Mouse (Mus musculus) heart, embryonic 15.5 days (tissue): ENCODE data around the gene U90926. TPM values are rescaled to one million over a fixed set of nuclear protein-coding genes. Genes with fewer than 3 reads are reported as not detected.

Source experiments
- ATAC-seq: fragments of 200-750 bp; cut with Nextera tagmentation; replicated peaks from 2 replicates; pipeline ENCODE4 v1.8.0; 2017; ENCODE audit warnings: low read depth, moderate TSS enrichment; ENCODE audit not compliant: insufficient number of reproducible peaks, insufficient read depth, low FRiP score
- H3K27ac ChIP-seq: fragments of 300-500 bp; sonication (generic); 2 replicates; pipeline ENCODE4 v1.5.1; 2015; ENCODE audit warnings: mild to moderate bottlenecking, inconsistent platforms
- H3K27me3 ChIP-seq: fragments of 300-500 bp; sonication (generic); 2 replicates; pipeline ENCODE4 v1.6.1; 2015; ENCODE audit warnings: inconsistent platforms
- H3K36me3 ChIP-seq: fragments of 300-500 bp; sonication (generic); 2 replicates; pipeline ENCODE4 v1.6.1; 2015; ENCODE audit warnings: mild to moderate bottlenecking, inconsistent platforms
- H3K4me1 ChIP-seq: fragments of 300-500 bp; sonication (generic); replicated peaks from 2 replicates; pipeline ENCODE4 v1.6.1; 2015; ENCODE audit warnings: inconsistent platforms
- H3K4me2 ChIP-seq: fragments of 300-500 bp; sonication (generic); 2 replicates; pipeline ENCODE4 v1.6.1; 2015; ENCODE audit warnings: inconsistent platforms, mild to moderate bottlenecking, moderate library complexity
- H3K4me3 ChIP-seq: fragments of 300-500 bp; sonication (generic); 2 replicates; pipeline ENCODE4 v1.5.1; 2015; ENCODE audit warnings: mild to moderate bottlenecking, inconsistent platforms
- H3K9ac ChIP-seq: fragments of 300-500 bp; sonication (generic); 2 replicates; pipeline ENCODE4 v1.6.1; 2015; ENCODE audit warnings: mild to moderate bottlenecking, inconsistent platforms
- H3K9me3 ChIP-seq: fragments of 300-500 bp; sonication (generic); replicated peaks from 2 replicates; pipeline ENCODE4 v1.6.1; 2016; ENCODE audit warnings: inconsistent platforms
- WGBS: fragments of 180-500 bp; shearing (Covaris S2); methylation state at CpG from one replicate; pipeline ENCODE4 v1.1.7; 2015; ENCODE audit warnings: mixed read lengths; 5-methylcytosine and 5-hydroxymethylcytosine counted together
- polyA plus RNA-seq: library from polyadenylated mRNA; unstranded; fragments of >200 nt; fragmentation: Nextera tagmentation; extraction: Ambion mirVana; gene quantifications from 2 replicates; pipeline ENCODE4 v1.2.1, GENCODE M21; 2015

The U90926 gene
- polyA plus RNA-seq, 1 experiment from 2014 or later, result not detected

DNA sequence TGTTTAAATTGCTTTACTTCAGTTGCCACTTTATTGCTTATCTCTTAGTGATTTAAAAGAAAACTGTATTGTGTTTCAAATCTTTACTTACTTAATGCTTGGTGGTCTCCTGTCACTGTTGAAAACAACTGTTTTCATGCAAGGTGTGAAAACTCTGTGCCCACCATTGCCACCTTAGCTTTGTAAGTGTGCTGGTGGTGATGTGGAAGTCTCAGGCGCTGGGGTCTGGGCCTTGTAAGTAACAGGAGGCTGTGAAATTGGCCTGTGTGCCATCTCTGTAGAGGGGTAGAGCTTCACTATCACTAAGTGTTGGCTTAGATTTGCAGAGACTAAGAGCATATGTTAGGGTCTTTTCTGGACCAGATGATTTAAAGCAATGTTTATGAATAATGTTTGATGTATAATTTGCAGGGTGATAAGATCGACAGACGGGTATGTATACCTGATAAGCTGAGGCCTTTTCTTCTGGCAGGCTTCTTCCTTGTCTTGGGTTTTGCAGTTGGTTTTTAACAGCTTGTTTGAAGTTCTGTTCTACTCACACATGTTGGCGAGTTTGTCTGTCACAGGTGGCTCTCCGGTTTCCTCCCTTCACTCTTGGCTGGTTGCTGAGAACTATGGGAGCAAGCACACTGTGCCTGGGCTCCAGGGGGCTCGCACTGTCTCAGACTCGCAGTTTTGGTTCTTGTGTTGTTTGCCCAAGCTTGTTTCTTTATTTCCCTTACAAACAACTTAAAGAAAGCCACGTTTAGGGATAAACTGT, 32.0 kb downstream of the U90926 start:
- Histone ChIP-seq H3K4me3 (no peak overlapping the region), H3K27ac (no peak overlapping the region), H3K27me3 (no peaks in the 10 kb centered on the region), H3K4me2 (no peak overlapping the region), H3K4me1 (no peaks in the 10 kb centered on the region), H3K9me3 (no peaks in the 10 kb centered on the region), H3K36me3 (peaks cover 59% of the 10 kb centered on the region), H3K9ac (no peak overlapping the region)
- WGBS, result 78% methylated on average over 8 of the region's 8 CpGs
- ATAC-seq, result no peak

DNA sequence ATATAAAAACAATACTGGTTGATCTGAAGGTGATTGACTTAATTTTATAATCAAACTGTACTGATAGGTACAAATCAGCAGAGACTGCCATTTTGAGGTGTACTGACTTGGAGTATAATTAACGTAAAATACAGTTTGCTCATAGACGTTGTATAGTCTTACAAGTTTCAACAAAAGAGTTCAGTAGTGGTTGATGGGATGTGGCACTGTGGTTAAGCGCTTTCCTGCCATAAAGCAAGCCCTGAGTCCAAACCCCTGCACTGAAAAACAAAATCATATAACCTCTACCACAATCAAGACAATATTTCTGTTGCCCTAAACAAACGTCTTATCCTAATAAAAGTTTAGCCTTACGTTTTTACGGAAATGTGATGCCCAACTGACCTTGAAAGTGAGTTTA, 49.2 kb downstream of the U90926 start:
- Histone ChIP-seq H3K4me2 (no peak overlapping the region), H3K4me3 (no peak overlapping the region), H3K27me3 (no peaks in the 10 kb centered on the region), H3K27ac (no peak overlapping the region), H3K36me3 (peaks cover 35% of the 10 kb centered on the region), H3K9me3 (no peaks in the 10 kb centered on the region), H3K9ac (no peak overlapping the region), H3K4me1 (no peaks in the 10 kb centered on the region)
- no peak for ATAC-seq
- 90% methylated on average over 6 of the region's 6 CpGs for whole genome bisulfite sequencing

Other genes with a start within 250 kb of the U90926 start
- gene Odaph, start 227.9 kb downstream of the U90926 start, polyA plus RNA-seq, result not detected in 2 replicates
- 0.94 and 2.0 TPM in 2 replicates for gene Cdkl2, start 171.5 kb downstream of the U90926 start, polyA plus RNA-seq
- 126 and 128 TPM in 2 replicates for gene G3bp2, start 131.7 kb downstream of the U90926 start, polyA plus RNA-seq
- gene Uso1, start 77.5 kb downstream of the U90926 start, polyA plus RNA-seq, result 28.4 and 29.1 TPM in 2 replicates
- gene Ppef2, start 40.9 kb upstream of the U90926 start, polyA plus RNA-seq, result 0.18 TPM in 1 of 2 replicates, not detected in the other
- 8.1 and 8.3 TPM in 2 replicates for gene Naaa, start 62.8 kb upstream of the U90926 start, polyA plus RNA-seq
- 20.0 and 23.7 TPM in 2 replicates for gene Sdad1, start 95.1 kb upstream of the U90926 start, polyA plus RNA-seq
- 0.49 TPM in 1 of 2 replicates, not detected in the other for gene Cxcl9, start 112.7 kb upstream of the U90926 start, polyA plus RNA-seq
- 49.4 and 65.5 TPM in 2 replicates for gene Art3, start 116.4 kb upstream of the U90926 start, polyA plus RNA-seq
- gene Cxcl10, start 133.5 kb upstream of the U90926 start, polyA plus RNA-seq, result 0.92 and 6.4 TPM in 2 replicates
- gene Nup54, start 219.8 kb upstream of the U90926 start, polyA plus RNA-seq, result 31.2 and 33.7 TPM in 2 replicates